Mouse (Mus musculus) kidney, postnatal 14 days (tissue): ENCODE measurements around the gene Btg4.

Source experiments
- DNase-seq: peaks from one replicate; pipeline ENCODE4 v3.0.0; 2022; ENCODE audit warnings: mixed read lengths

The Btg4 gene

GRCm38 (mm10) chr9:51168698-51169097, 108.0 kb downstream of the Btg4 start:
- DNase-seq = no peak

- no peak for DNase-seq
Measured at GRCm38 (mm10) chr9:51169133-51169532, 108.4 kb downstream of the Btg4 start.
